Mouse (Mus musculus): ENCODE results near the gene Snap23.

GRCm38 (mm10) chr2:120565363-120565762 lies 2.1 kb upstream of the Snap23 start:
- TF ChIP-seq CTCF (conservative IDR thresholded peaks at IDR 0.05; ENCODE audit: low read length) = no peak
- no peak for TF ChIP-seq POU5F1 (IDR thresholded peaks at IDR 0.05; ENCODE audit: borderline replicate concordance, low read length)
